Mouse (Mus musculus) cortical plate, adult 2 months (tissue): ENCODE results near the gene Ubl7. TPM values are rescaled to one million over a fixed set of nuclear protein-coding genes. Genes with fewer than 3 reads are reported as not detected.

Experiments used
- H3K27ac ChIP-seq: fragments of 200-500 bp; 2 replicates; pipeline ENCODE4 v1.5.1; 2012; ENCODE audit warnings: low read length, control low read depth, inconsistent platforms; ENCODE audit not compliant: insufficient read depth
- H3K4me1 ChIP-seq: fragments of 200-500 bp; 2 replicates; pipeline ENCODE4 v1.6.1; 2011; ENCODE audit warnings: low read length; ENCODE audit not compliant: control insufficient read depth, insufficient read depth
- H3K4me3 ChIP-seq: fragments of 200-500 bp; 2 replicates; pipeline ENCODE4 v1.5.1; 2011; ENCODE audit warnings: mild to moderate bottlenecking, low read length, control low read depth; ENCODE audit not compliant: insufficient read depth
- CTCF ChIP-seq: fragments of 200-500 bp; IDR thresholded peaks from 2 replicates; pipeline ENCODE4 v1.5.1; 2011; ENCODE audit warnings: mild to moderate bottlenecking, control low read depth, low read length; ENCODE audit not compliant: insufficient read depth; ENCODE audit errors: extremely low read depth
- POLR2A ChIP-seq: fragments of 200-500 bp; IDR thresholded peaks from 2 replicates; pipeline ENCODE4 v1.6.1; 2011; ENCODE audit warnings: mild to moderate bottlenecking, low read length, control low read depth; ENCODE audit not compliant: insufficient read depth; ENCODE audit errors: extremely low read depth
- polyA plus RNA-seq: library from polyadenylated mRNA; depleted of rRNA; stranded (reverse); fragments of >200 nt; gene quantifications from 2 replicates; pipeline ENCODE4 v1.2.3, GENCODE M21; 2012

Gene Ubl7
- polyA plus RNA-seq, 1 experiment = 144 TPM

- H3K4me3 ChIP-seq = no peak overlapping the region
- TF ChIP-seq POLR2A = no peak
- no peak for TF ChIP-seq CTCF
- H3K4me1 ChIP-seq = peaks cover 14% of the 10 kb centered on the region; the same call in 1 of the 2 replicates
- H3K27ac ChIP-seq = no peak overlapping the region
These were observed 53.2 kb downstream of the Ubl7 start for GRCm38 (mm10) chr9:57963998-57964395.

- no peak for TF ChIP-seq POLR2A
- no peak for TF ChIP-seq CTCF
- H3K4me3 ChIP-seq = no peak overlapping the region
- peaks cover 14% of the 10 kb centered on the region; the same call in 1 of the 2 replicates for H3K4me1 ChIP-seq
- peak overlapping the region; percentile 37 for H3K27ac ChIP-seq
These were observed 53.9 kb downstream of the Ubl7 start for GRCm38 (mm10) chr9:57964528-57965250.

GRCm38 (mm10) chr9:57965281-57966185 lies 54.8 kb downstream of the Ubl7 start:
- no peak overlapping the region for H3K4me3 ChIP-seq
- TF ChIP-seq CTCF = no peak
- H3K27ac ChIP-seq = peak overlapping the region; percentile 37
- peaks cover 14% of the 10 kb centered on the region; the same call in 1 of the 2 replicates for H3K4me1 ChIP-seq

- peak overlapping the region; percentile 61 for H3K27ac ChIP-seq
- H3K4me3 ChIP-seq = no peak overlapping the region
- TF ChIP-seq CTCF = no peak
- no peak for TF ChIP-seq POLR2A
- peaks cover 14% of the 10 kb centered on the region; the same call in 1 of the 2 replicates for H3K4me1 ChIP-seq
These were observed 56.6 kb downstream of the Ubl7 start for GRCm38 (mm10) chr9:57967237-57967960.

GRCm38 (mm10) chr9:57968166-57968771 lies 57.5 kb downstream of the Ubl7 start:
- TF ChIP-seq POLR2A (no peak), CTCF (no peak)
- Histone ChIP-seq H3K4me3 (no peak overlapping the region), H3K27ac (peak overlapping the region; percentile 61), H3K4me1 (peaks cover 14% of the 10 kb centered on the region; the same call in 1 of the 2 replicates)

GRCm38 (mm10) chr9:57968783-57969542 lies 58.2 kb downstream of the Ubl7 start:
- TF ChIP-seq POLR2A (no peak), CTCF (no peak)
- peaks cover 14% of the 10 kb centered on the region; the same call in 1 of the 2 replicates for H3K4me1 ChIP-seq
- H3K4me3 ChIP-seq = no peak overlapping the region
- H3K27ac ChIP-seq = no peak overlapping the region

- H3K27ac ChIP-seq = no peak overlapping the region
- H3K4me1 ChIP-seq = peaks cover 12% of the 10 kb centered on the region; the same call in 1 of the 2 replicates
- H3K4me3 ChIP-seq = no peak overlapping the region
- TF ChIP-seq POLR2A = no peak
- TF ChIP-seq CTCF = no peak
These were observed 59.1 kb downstream of the Ubl7 start for GRCm38 (mm10) chr9:57969736-57970495.

- H3K4me1 ChIP-seq = peaks cover 8% of the 10 kb centered on the region; the same call in 1 of the 2 replicates
These were observed 60.6 kb downstream of the Ubl7 start for GRCm38 (mm10) chr9:57971413-57971812.

More at GRCm38 (mm10) chr9:57971413-57971812, 60.6 kb downstream of the Ubl7 start:
- TF ChIP-seq CTCF = no peak
- TF ChIP-seq POLR2A = no peak
- H3K4me3 ChIP-seq = no peak overlapping the region
- H3K27ac ChIP-seq = no peak overlapping the region; the same call in 1 of the 2 replicates
